Mouse (Mus musculus): ENCODE measurements around the gene Hoxa3. TPM values are rescaled to one million over a fixed set of nuclear protein-coding genes. Genes with fewer than 3 reads are reported as not detected.
A peak's percentile ranks its signal among the peaks of the same experiment; 100 is the strongest.

Gene Hoxa3
- total RNA-seq, 2 experiments from 2014 or later, result 1.6 to 3.0 TPM

DNA sequence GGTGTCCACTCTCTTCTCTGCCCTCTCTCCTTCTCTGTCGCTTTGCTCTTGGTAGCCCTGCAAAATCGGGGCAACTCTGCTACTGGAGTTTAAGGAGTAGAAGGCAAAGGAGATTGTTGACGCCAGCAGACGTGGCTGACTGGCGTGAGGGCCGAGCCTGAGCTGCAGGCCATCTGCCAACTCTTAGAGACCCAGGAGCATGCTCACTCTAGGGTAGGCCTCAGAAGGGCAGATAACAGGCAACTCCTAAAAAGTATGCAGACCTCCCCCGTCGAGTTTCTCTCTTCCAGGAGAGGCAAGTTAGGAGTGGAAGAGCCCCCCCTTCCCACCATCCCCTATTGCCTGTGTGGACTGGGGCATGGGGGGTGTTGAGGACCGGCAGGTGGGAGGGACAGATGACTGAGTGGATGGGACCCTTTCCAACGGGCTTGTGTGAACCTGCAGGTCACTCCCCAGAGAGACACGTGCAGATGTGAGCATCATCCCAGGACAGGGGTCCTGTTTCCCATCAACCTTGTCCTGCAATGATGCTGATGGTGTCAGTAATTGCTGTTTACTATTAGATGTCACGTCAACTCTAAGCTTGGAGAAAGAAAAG, 53.9 kb downstream of the Hoxa3 start:
- DNase-seq (ENCODE audit: low spot score), result no peak

DNA sequence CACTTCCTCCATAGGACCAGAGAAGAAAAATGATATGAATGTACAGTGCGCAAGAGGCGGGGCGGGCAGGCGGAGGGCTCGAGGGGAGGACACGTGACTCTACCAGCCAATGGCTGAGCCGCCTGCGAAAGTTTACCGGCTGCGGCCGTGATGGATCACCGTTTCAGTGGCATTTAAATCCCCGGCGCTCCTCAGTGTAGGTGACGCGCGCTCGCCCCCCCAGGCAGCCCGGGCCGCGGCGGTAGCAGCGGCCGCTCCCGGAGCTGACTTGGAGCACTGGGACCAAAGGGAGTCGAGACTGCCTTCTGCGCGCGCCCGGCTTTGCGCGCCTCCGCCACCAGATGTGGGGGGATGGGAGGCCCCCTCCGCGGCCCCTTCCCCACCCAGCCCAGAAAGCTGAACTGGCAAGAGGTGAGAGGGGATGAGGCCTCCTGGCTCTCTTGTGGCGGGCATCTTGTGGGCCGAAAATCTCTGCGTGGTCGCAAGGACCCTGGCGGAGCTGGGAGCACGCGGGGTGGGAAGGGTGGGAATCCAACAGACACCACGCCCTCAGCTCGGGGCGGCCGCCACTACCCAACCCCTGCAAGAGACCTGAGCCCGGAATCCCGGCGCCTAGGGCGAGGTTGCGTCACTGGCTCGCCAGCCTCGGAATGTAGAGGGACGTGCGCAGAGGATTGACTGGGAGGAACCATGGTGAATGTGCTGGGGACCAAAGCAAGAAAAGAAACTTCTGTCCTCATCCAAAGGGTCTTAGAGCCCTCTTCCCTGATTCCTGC, 54.7 kb downstream of the Hoxa3 start, which contains the start of gene Hoxa1:
TSS of gene Hoxa1 (minus strand) at position 42 of the 776 bp plus-strand sequence.
- peak; percentile 71 for DNase-seq (ENCODE audit: low spot score)

DNA sequence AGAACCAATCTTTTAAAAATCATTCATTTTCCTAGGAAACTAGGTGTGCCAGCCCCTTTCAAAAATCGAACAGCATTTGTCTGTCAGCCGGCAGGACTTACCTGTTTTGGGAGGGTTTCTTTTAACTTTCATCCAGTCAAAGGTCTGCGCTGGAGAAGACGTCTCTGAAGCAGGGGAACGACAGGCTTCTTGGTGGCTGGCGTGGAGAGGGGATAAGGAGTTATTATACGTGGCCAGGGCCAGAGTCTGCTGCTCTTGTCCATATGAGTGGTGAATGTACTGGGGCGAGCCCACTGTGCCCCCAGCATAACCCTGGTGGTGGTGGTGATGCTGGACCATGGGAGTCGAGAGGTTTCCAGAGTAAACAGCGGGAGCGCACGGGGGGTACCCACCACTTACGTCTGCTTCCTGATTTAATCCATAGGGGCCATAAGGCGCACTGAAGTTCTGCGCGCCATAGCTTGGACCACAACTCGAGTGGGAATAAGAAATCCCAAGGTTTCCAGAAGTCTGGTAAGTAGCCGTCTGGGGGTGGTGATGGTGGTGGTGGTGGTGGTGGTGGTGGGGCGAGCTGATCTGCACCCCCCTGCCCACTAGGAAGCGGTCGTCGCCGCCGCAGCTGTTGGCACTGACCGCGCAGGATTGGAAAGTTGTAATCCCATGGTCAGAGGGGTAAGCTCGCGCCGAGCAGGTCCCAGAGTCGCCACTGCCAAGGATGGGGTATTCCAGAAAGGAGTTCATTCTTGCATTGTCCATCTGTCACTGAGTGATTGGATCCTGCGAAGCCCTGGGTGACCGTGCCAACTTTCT, 55.5 kb downstream of the Hoxa3 start:
- no peak for DNase-seq (ENCODE audit: low spot score)

DNA sequence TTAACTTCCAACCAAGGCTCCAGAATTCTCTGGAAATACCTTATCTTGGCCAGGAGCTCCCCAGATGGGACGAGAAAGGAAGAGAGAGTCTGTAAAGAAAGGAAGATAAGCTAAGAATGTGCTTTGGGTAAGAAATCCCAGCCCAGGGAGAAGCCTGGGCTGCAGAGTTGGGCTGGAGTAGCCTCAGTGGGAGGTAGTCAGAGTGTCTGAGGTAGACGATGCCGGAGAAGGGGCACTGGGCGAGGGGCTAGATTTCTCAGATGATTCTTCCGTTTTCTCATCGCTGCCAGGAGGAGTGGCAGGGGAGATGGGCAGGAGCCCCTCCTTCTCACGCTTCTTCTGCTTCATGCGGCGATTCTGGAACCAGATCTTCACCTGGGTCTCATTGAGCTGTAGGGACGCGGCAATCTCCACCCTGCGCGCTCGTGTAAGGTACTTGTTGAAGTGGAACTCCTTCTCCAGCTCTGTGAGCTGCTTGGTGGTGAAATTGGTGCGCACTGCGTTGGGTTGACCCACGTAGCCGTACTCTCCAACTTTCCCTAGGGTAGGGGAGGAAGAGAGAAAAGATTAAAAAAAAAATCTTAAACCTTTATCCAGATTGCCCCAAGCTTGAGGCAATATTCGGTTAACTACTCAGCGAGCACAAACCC, 56.5 kb downstream of the Hoxa3 start:
- no peak for DNase-seq (ENCODE audit: low spot score)

DNA sequence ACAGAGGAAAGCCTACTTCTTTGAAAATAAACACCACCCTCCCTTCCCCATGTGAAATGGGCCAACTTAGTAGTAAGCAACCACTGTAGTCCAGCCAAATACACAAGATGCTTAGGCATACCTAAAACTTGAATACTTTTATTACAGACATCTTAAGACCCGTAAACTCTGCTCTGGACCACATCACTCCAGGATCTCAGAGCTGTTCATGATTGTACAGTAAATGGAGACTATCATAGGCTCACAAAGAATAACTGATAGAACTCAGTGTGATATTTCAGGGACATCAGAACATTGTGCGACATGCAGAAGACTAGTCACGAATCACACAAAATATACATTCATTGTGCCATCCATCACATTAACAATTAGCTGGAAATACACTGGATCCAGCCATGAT, 57.7 kb downstream of the Hoxa3 start:
- no peak for DNase-seq (ENCODE audit: low spot score)

DNA sequence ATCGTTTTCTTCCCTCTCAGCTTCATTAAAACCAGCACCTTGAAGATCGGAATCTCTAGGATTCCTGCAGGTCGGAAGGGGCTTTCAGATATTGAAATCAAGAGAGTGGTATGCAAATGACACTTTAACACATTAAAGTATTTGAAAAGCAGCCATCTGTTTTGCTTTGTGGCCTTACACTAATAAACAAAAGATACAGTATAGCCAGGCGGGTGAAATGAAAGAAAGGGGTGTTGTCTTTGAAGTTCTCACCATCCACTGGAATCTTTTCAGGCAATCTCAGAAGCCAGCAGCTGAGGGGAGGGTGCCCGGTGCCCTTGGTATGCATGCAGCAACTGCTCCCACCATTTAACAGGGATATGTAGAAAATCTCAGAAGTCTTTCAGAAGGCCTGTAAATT, 59.1 kb downstream of the Hoxa3 start:
- no peak for DNase-seq (ENCODE audit: low spot score)

DNA sequence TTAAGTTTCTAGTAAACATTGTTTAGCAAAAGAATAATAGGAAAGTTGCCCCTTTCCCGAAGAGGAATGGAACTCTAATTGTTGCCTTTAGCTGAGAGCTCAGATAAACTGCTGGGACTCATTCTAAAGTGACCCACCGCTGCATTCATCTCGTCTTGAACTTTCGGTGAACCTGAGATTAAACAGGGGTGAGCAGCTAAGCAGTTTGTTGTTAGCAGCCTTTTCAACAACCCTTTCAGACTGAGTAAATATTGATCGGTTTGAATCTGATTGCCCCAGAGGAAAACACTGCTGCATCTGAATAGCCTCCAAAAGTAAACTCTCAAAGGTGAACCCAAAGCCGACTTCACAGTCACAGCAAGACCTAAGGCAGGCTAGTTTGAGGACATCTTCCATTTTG, 59.9 kb downstream of the Hoxa3 start:
- no peak for DNase-seq (ENCODE audit: low spot score)

DNA sequence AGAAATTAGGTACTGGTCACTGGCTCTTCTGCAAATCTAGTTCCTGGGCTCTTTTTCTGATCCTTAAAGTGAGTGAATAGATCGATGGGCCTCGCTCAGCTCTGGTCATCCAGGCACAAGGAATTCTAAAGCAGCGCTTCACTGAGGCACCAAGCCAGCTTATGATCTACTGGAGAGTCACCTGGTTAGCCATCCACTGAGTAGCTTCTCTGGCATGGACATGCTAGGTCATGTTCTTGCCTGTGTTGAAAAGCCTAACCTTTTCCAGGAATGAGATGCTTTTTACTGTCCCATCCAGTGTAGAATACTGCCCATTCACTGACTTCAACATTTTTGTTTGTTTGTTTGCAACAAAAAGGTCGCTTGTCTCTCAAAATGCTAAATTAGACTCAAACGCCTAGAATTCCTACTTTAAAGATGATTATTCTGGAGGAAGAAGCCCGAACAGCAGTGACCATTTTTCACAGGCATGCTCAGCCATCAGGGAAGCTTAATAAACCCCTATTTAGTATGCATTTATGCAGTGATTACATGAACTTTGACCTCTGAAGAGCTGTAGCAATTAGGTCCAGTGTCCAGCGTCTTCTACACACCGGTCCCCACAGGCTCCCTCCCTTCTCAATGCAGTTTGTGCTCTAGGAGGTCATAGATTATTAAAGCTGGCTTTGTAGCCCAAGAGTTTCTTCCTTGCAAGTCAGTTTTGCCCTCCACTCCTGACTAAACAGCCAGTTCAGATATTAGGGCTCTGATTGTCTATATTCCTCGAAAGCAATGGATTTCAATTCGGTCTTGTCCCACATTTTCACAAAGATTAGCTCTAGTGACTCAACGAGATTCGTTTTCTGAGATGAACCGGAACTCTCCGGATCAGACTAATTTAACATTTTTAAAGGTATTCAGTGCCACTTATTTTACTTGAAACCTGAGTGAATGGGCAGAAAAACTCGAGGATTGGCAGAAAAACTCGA, 60.6 kb downstream of the Hoxa3 start:
- no peak for DNase-seq (ENCODE audit: low spot score)

DNA sequence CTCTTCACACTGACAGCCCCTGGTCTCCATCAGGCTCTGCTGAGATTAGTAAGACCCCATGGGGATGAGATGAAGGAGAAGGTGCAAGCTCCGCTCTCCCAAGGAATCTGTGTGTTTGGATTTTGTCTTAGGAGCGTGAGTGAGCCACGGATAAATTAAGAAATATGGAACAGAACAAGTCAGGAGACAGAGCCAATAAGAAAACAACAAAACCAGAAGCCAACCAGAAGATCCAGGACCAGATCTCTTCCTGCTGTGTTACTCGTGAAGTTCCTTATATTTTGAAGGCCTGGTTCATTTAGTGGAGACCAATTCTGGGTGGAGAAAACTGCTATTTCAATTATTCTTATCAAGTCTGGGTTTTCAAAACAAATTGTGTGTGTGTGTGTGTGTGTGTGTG, 61.6 kb downstream of the Hoxa3 start:
- no peak for DNase-seq (ENCODE audit: low spot score)

DNA sequence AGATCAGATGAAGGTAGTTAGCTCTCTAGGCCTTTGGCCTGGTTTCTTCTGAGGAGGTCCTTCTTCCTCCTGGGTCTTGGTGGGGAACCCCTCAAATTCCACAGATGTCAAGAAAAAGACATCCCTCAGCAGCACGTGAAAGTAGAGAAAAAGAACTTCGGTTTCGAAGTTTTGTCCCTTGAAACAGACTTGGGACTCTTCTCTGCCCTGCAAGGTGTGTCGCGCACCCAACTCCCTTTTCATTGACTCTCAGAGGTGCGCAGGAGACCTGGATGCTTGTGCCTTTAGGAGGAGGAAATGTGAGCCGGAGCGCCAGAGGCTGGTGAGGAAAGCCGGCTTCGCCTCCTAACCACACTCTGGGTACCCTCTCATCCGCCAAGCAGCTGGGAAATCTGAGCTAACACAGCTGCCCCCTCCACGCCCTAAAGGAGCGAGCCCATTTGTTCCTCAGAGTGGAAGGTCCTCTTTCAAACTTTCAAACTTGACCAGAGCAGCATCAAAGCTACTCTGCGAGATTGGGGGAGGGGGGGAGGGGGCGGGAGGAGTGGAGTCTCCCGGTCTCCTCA, 62.7 kb downstream of the Hoxa3 start:
- no peak for DNase-seq (ENCODE audit: low spot score)

DNA sequence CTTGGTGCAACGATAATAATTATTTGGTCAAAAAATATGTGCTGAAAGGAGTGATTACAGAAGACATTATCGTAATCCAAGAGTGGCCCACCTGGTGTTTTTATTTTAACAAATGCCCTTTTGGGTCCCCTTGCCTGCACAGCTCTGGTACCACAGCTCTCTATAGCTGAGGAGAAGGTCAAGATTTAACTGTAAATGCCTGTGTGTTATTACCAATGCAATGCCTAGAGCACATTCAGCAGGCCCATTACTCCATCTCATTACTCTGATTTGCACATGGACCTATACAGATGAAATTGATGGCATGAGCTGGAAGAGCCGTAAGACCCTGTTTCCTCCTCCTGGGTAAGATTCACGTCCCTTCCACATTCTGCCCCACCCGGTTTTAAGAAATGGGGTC, 74.0 kb downstream of the Hoxa3 start:
- no peak for DNase-seq (ENCODE audit: low spot score)

DNA sequence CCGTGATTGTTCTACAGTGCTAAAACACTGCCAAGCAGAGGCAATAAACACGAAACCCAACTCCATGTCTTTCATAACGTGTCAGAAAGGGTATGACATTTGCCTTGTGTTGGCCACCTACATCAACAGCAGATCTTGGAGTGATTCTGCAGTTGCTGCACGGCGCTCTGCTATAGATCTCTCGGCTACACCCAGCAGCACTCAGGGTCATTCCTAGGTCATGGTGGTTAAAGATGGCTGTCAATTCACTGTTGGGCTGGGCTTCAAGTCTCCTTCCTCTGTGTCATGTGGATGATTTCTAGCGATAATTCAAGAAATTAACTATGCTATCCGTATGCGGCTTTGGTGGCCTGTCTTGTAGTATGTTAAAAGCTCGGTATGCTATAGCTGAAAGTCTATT, 74.6 kb downstream of the Hoxa3 start:
- DNase-seq (ENCODE audit: low spot score), result no peak

DNA sequence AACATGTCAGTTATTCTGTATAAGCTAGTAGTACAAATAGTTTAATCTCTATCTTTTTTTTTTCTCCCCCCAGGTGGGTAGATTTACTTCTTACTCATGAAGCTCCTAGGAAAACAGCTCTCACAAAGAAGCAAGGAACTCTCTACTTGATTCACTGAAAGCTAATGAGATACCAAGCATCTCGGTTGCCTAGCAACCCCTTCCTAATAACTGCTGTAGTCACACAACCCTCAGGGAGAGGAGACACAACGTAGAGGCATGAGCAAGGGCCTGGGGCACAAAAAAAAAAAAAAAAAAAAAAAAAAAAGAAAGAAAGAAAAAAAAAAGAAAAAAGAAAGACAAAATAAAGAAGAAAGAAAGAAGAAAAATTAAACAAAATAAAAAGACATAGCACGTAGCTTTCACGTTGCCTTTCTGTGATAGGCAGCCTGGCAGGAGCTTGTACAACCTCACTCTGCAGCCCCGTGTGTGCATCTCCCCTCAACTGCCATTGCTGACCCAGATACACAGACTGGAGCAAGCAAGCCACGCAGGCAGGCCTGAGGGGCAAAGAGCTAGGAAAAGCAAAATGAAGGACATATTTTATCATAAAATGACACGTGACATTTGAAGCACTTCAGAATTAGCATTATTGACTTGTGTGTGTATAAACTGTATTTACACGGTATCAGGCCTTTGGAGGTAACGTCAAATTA, 75.1 kb downstream of the Hoxa3 start:
- DNase-seq (ENCODE audit: low spot score), result no peak

DNA sequence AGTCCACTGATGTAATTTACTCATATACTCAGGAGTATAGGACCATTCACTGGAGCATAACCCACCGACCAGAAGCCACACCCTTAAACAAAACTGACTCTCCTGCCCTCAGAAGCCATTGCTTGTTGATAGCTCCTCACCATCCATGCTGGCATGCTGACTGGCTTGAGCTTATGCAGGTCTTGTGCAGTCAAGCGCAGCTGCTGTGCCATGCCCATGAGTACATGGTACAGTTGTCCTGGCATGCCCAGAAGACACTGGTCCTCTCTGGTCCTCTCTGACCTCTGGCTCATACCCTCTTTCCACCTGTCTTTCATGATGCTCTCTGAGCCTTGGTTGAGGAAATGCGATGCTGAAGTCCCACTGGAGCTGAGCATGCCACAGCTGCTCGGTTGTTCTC, 89.5 kb downstream of the Hoxa3 start:
- DNase-seq (ENCODE audit: low spot score), result no peak

DNA sequence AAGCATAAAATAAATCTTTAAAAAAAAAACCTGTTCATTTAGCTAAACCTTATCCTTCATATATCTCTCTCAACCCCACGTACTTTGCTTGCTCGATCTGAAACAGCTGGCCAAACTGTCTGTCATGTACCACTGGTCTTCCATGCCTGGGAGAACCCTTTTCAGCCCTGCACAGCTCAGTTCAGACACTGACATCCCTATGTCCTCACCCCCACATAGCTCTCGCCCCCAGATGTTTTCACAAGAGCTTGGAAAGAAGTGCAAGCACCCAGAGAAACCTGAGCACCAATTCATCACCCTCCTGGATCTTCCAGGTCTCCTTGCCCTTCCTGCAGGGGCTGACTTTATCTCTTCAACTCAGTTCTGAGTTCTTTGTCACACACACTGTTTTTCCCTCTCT, 92.0 kb downstream of the Hoxa3 start:
- no peak for DNase-seq (ENCODE audit: low spot score)

Small RNA genes lying within 50 kb of the gene (microRNA-seq; reads per million reads assigned to microRNA genes)
- 7,538 reads per million, percentile 93 among the genes with 10 or more reads in this experiment for gene Mir196b

Other genes with a start within 250 kb of the Hoxa3 start
- gene Skap2, start 200.8 kb downstream of the Hoxa3 start, total RNA-seq (2021), result 1 to 10 TPM; 3.9 to 4.3 TPM
- under 1 TPM in 1 of 2 experiments, not detected in 1; 0.19 TPM for gene Hoxa1, start 55.0 kb downstream of the Hoxa3 start, total RNA-seq (2021)
- gene Hoxa2, start 48.5 kb downstream of the Hoxa3 start, total RNA-seq (2021), result under 1 TPM; 0.21 to 0.27 TPM
- not detected for gene 5730596B20Rik, start 35.8 kb downstream of the Hoxa3 start, total RNA-seq (2021)
- 1 to 10 TPM; 2.7 to 2.9 TPM for gene Hoxa4, start 21.6 kb downstream of the Hoxa3 start, total RNA-seq (2021)
- gene Hoxa5, start 8.7 kb downstream of the Hoxa3 start, total RNA-seq (2021), result 1 to 10 TPM; 2.0 to 2.1 TPM
- 1 to 10 TPM; 2.0 to 2.1 TPM for gene Hoxa6, start 4.6 kb downstream of the Hoxa3 start, total RNA-seq (2021)
- gene Gm28308, start within 50 bp of the Hoxa3 start, total RNA-seq (2021), result under 1 TPM in 1 of 2 experiments, not detected in 1; 0.39 TPM
- 1 to 10 TPM; 4.7 to 5.0 TPM for gene Hoxa7, start 8.5 kb upstream of the Hoxa3 start, total RNA-seq (2021)
- 1 to 10 TPM; 7.2 to 7.4 TPM for gene Hoxa9, start 17.8 kb upstream of the Hoxa3 start, total RNA-seq (2021)
- 10 to 100 TPM; 13.7 to 15.0 TPM for gene Hoxa10, start 27.5 kb upstream of the Hoxa3 start, total RNA-seq (2021)
- 1 to 10 TPM; 2.1 to 2.9 TPM for gene Hoxa11, start 32.5 kb upstream of the Hoxa3 start, total RNA-seq (2021)
- gene Hoxa13, start 47.5 kb upstream of the Hoxa3 start, total RNA-seq (2021), result 1 to 10 TPM; 3.7 to 6.0 TPM
- gene Evx1, start 100.2 kb upstream of the Hoxa3 start, total RNA-seq (2021), result not detected